ENCODE assay signal across 7 mouse cellular contexts in genomic region chr7:45338161-45338911, GRCm38 (mm10). TPM values are rescaled to one million over a fixed set of nuclear protein-coding genes. Genes with fewer than 3 reads are reported as not detected.
DNase-seq lines count a peak whose midpoint lies in the region; ATAC-seq and TF ChIP-seq lines count a peak whose summit lies in the region.

No protein-coding gene starts in this region.

- H3K9me3 ChIP-seq in embryonic facial prominence, embryonic 15.5 days (replicated peaks): no peaks in the 10 kb centered on the region
- H3K9me3 ChIP-seq in kidney, embryonic 14.5 days (ENCODE audit: control insufficient read depth, low read length): no peaks in the 10 kb centered on the region
- H3K9me3 ChIP-seq in lung, postnatal 0 days (ENCODE audit: low read length): no peaks in the 10 kb centered on the region

- DNase-seq in 416B (ENCODE audit: low read depth): peak; percentile 80
- peak; percentile 56 for DNase-seq in B cell, adult 2 months
- peak; percentile 57 for DNase-seq in lung, postnatal 0 days (ENCODE audit: low spot score)

- TF ChIP-seq EP300 in lung, postnatal 0 days (IDR thresholded peaks at IDR 0.05): no peak

- peak overlapping the region; percentile 69 for H3K27ac ChIP-seq in embryonic facial prominence, embryonic 15.5 days (replicated peaks)
- H3K27ac ChIP-seq in kidney, embryonic 14.5 days (ENCODE audit: low read depth, low read length): peak overlapping the region; percentile 69; the same call in 1 of the 2 replicates
- H3K27ac ChIP-seq in lung, postnatal 0 days (ENCODE audit: low read length): 0 out of 2 replicates have a peak overlapping the region, but pooled peaks have one; percentile 11
- H3K27ac ChIP-seq in small intestine, adult 2 months (ENCODE audit: insufficient read depth, low read depth, low read length): peak overlapping the region; percentile 57

- 0 out of 2 replicates have a peak, but pooled peaks have one; percentile 15 for ATAC-seq in embryonic facial prominence, embryonic 15.5 days (ENCODE audit: insufficient number of reproducible peaks, low FRiP score, low TSS enrichment, low read depth)
- ATAC-seq in kidney, embryonic 14.5 days (ENCODE audit: low FRiP score, low TSS enrichment): peak; percentile 28; the same call in 1 of the 2 replicates
- peak; percentile 9 for ATAC-seq in lung, postnatal 0 days
- no peak for ATAC-seq in megakaryocyte-erythroid progenitor cell, adult 5-6 weeks (replicated peaks; ENCODE audit: low FRiP score, low TSS enrichment, poor library complexity, severe bottlenecking)

- 0 out of 2 replicates have a peak, but pooled peaks have one; percentile 17 for TF ChIP-seq POLR2A in small intestine, adult 2 months (IDR thresholded peaks at IDR 0.05; ENCODE audit: low read depth, low read length)

- no peaks in the 10 kb centered on the region for H3K36me3 ChIP-seq in embryonic facial prominence, embryonic 15.5 days
- H3K36me3 ChIP-seq in kidney, embryonic 14.5 days (ENCODE audit: control insufficient read depth, insufficient read depth, low read length): no peaks in the 10 kb centered on the region
- no peaks in the 10 kb centered on the region for H3K36me3 ChIP-seq in lung, postnatal 0 days (ENCODE audit: insufficient read depth, low read length)
- no peaks in the 10 kb centered on the region for H3K36me3 ChIP-seq in small intestine, adult 2 months (ENCODE audit: control insufficient read depth, insufficient read depth, low read length)

- H3K4me1 ChIP-seq in embryonic facial prominence, embryonic 15.5 days: peaks cover 58% of the 10 kb centered on the region
- peaks cover 50% of the 10 kb centered on the region for H3K4me1 ChIP-seq in kidney, embryonic 14.5 days (ENCODE audit: control insufficient read depth, insufficient read depth, low read length)
- peaks cover 14% of the 10 kb centered on the region; the same call in 1 of the 2 replicates for H3K4me1 ChIP-seq in lung, postnatal 0 days (ENCODE audit: insufficient read depth, low read depth, low read length)
- H3K4me1 ChIP-seq in small intestine, adult 2 months (ENCODE audit: control insufficient read depth, insufficient read depth, insufficient read length, low read length): peaks cover 31% of the 10 kb centered on the region

- peak overlapping the region; percentile 89 for H3K4me2 ChIP-seq in embryonic facial prominence, embryonic 15.5 days (replicated peaks)
- H3K4me2 ChIP-seq in kidney, embryonic 14.5 days (replicated peaks; ENCODE audit: low read depth, low read length): peak overlapping the region; percentile 93
- H3K4me2 ChIP-seq in lung, postnatal 0 days (replicated peaks; ENCODE audit: low read depth, low read length): peak overlapping the region; percentile 87

- WGBS in embryonic facial prominence, embryonic 15.5 days: 4% methylated on average over 14 of the region's 14 CpGs
- WGBS in kidney, embryonic 14.5 days: 4% methylated on average over 14 of the region's 14 CpGs
- 2% methylated on average over 14 of the region's 14 CpGs for WGBS in lung, postnatal 0 days
- 4% methylated on average over 14 of the region's 14 CpGs for WGBS in small intestine, adult 2 months

- no peak overlapping the region for H3K9ac ChIP-seq in embryonic facial prominence, embryonic 15.5 days
- peak overlapping the region; percentile 59; the same call in 1 of the 2 replicates for H3K9ac ChIP-seq in kidney, embryonic 14.5 days (ENCODE audit: low read depth, low read length)
- no peak overlapping the region for H3K9ac ChIP-seq in lung, postnatal 0 days (replicated peaks; ENCODE audit: low read depth)

- TF ChIP-seq CTCF in lung, postnatal 0 days (IDR thresholded peaks at IDR 0.05): no peak
- TF ChIP-seq CTCF in small intestine, adult 2 months (IDR thresholded peaks at IDR 0.05; ENCODE audit: extremely low read depth, insufficient read length, insufficient replicate concordance, low read depth, low read length): no peak

- peak overlapping the region; percentile 53 for H3K4me3 ChIP-seq in embryonic facial prominence, embryonic 15.5 days (replicated peaks)
- peak overlapping the region; percentile 51 for H3K4me3 ChIP-seq in kidney, embryonic 14.5 days (ENCODE audit: low read length)
- H3K4me3 ChIP-seq in lung, postnatal 0 days (ENCODE audit: low read depth, low read length): no peak overlapping the region
- peak overlapping the region; percentile 12 for H3K4me3 ChIP-seq in small intestine, adult 2 months (ENCODE audit: low read depth, low read length)

- H3K27me3 ChIP-seq in embryonic facial prominence, embryonic 15.5 days: no peaks in the 10 kb centered on the region
- H3K27me3 ChIP-seq in kidney, embryonic 14.5 days (ENCODE audit: control insufficient read depth, insufficient read depth, low read length): peaks cover 4% of the 10 kb centered on the region
- no peaks in the 10 kb centered on the region for H3K27me3 ChIP-seq in lung, postnatal 0 days (replicated peaks; ENCODE audit: insufficient read depth, low read length)
- no peaks in the 10 kb centered on the region for H3K27me3 ChIP-seq in small intestine, adult 2 months (ENCODE audit: control insufficient read depth, insufficient read depth, low read length)

RNA-seq across cellular contexts. Expression of gene Hrc, which starts 3.2 kb away (rescaled TPM):
- polyA plus RNA-seq in embryonic facial prominence, embryonic 15.5 days (2015; fragmentation: Nextera tagmentation; extraction: Ambion mirVana): 8.7 and 10.6 TPM in 2 replicates
- polyA plus RNA-seq in kidney, embryonic 14.5 days (2014; fragmentation: Nextera tagmentation; extraction: Ambion mirVana): 1.5 and 2.7 TPM in 2 replicates
- polyA plus RNA-seq in lung, postnatal 0 days (2015; fragmentation: Nextera tagmentation; extraction: Ambion mirVana): 0.50 and 0.54 TPM in 2 replicates
- polyA plus RNA-seq in small intestine, adult 2 months (2012; rRNA removed): 0.14 and 0.46 TPM in 2 replicates
- not detected in 2 replicates for total RNA-seq in megakaryocyte-erythroid progenitor cell, adult 5-6 weeks (2014; fragmentation: Nextera tagmentation)
- total RNA-seq in megakaryocyte-erythroid progenitor cell, adult 5-6 weeks (2017): not detected in 2 replicates

RNA-seq across cellular contexts. Expression of gene Trpm4, which starts 4.8 kb away (rescaled TPM):
- 21.9 and 23.9 TPM in 2 replicates for polyA plus RNA-seq in embryonic facial prominence, embryonic 15.5 days (2015; fragmentation: Nextera tagmentation; extraction: Ambion mirVana)
- polyA plus RNA-seq in kidney, embryonic 14.5 days (2014; fragmentation: Nextera tagmentation; extraction: Ambion mirVana): 10.1 and 11.3 TPM in 2 replicates
- 19.2 and 21.9 TPM in 2 replicates for polyA plus RNA-seq in lung, postnatal 0 days (2015; fragmentation: Nextera tagmentation; extraction: Ambion mirVana)
- 101 and 257 TPM in 2 replicates for polyA plus RNA-seq in small intestine, adult 2 months (2012; rRNA removed)
- 0.22 and 0.54 TPM in 2 replicates for total RNA-seq in megakaryocyte-erythroid progenitor cell, adult 5-6 weeks (2014; fragmentation: Nextera tagmentation)
- 0.11 TPM in 1 of 2 replicates, not detected in the other for total RNA-seq in megakaryocyte-erythroid progenitor cell, adult 5-6 weeks (2017)

RNA-seq across cellular contexts. Expression of gene Ppfia3, which starts 28.5 kb away (rescaled TPM):
- polyA plus RNA-seq in embryonic facial prominence, embryonic 15.5 days (2015; fragmentation: Nextera tagmentation; extraction: Ambion mirVana): 8.5 and 10.1 TPM in 2 replicates
- polyA plus RNA-seq in kidney, embryonic 14.5 days (2014; fragmentation: Nextera tagmentation; extraction: Ambion mirVana): 6.7 and 7.6 TPM in 2 replicates
- polyA plus RNA-seq in lung, postnatal 0 days (2015; fragmentation: Nextera tagmentation; extraction: Ambion mirVana): 1.8 and 2.0 TPM in 2 replicates
- polyA plus RNA-seq in small intestine, adult 2 months (2012; rRNA removed): 15.4 and 63.9 TPM in 2 replicates
- total RNA-seq in megakaryocyte-erythroid progenitor cell, adult 5-6 weeks (2014; fragmentation: Nextera tagmentation): 0.42 TPM in 1 of 2 replicates, not detected in the other
- total RNA-seq in megakaryocyte-erythroid progenitor cell, adult 5-6 weeks (2017): 0.80 TPM in 1 of 2 replicates, not detected in the other

RNA-seq across cellular contexts. Expression of gene Lin7b, which starts 32.0 kb away (rescaled TPM):
- polyA plus RNA-seq in embryonic facial prominence, embryonic 15.5 days (2015; fragmentation: Nextera tagmentation; extraction: Ambion mirVana): 3.8 and 4.0 TPM in 2 replicates
- polyA plus RNA-seq in kidney, embryonic 14.5 days (2014; fragmentation: Nextera tagmentation; extraction: Ambion mirVana): 0.57 and 0.66 TPM in 2 replicates
- polyA plus RNA-seq in lung, postnatal 0 days (2015; fragmentation: Nextera tagmentation; extraction: Ambion mirVana): 0.49 TPM in 1 of 2 replicates, not detected in the other
- 2.9 and 4.0 TPM in 2 replicates for polyA plus RNA-seq in small intestine, adult 2 months (2012; rRNA removed)
- total RNA-seq in megakaryocyte-erythroid progenitor cell, adult 5-6 weeks (2014; fragmentation: Nextera tagmentation): 2.4 and 2.6 TPM in 2 replicates
- not detected in 2 replicates for total RNA-seq in megakaryocyte-erythroid progenitor cell, adult 5-6 weeks (2017)

RNA-seq across cellular contexts. Expression of gene Snrnp70, which starts 57.2 kb away (rescaled TPM):
- polyA plus RNA-seq in embryonic facial prominence, embryonic 15.5 days (2015; fragmentation: Nextera tagmentation; extraction: Ambion mirVana): 212 and 214 TPM in 2 replicates
- 100 and 171 TPM in 2 replicates for polyA plus RNA-seq in kidney, embryonic 14.5 days (2014; fragmentation: Nextera tagmentation; extraction: Ambion mirVana)
- polyA plus RNA-seq in lung, postnatal 0 days (2015; fragmentation: Nextera tagmentation; extraction: Ambion mirVana): 85.3 and 104 TPM in 2 replicates
- polyA plus RNA-seq in small intestine, adult 2 months (2012; rRNA removed): 73.2 and 122 TPM in 2 replicates
- total RNA-seq in megakaryocyte-erythroid progenitor cell, adult 5-6 weeks (2014; fragmentation: Nextera tagmentation): 350 and 415 TPM in 2 replicates
- total RNA-seq in megakaryocyte-erythroid progenitor cell, adult 5-6 weeks (2017): 478 and 585 TPM in 2 replicates

Comparison
In these comparisons a context has a peak if more than half of its experiments do, and no peak if none do; other contexts are left out.
1. H3K27ac ChIP-seq: peak in every context shown above with its lines; median percentile 69 in embryonic facial prominence, embryonic 15.5 days; 69 in kidney, embryonic 14.5 days; 57 in small intestine, adult 2 months; 11 in lung, postnatal 0 days.